Mouse (Mus musculus): Measurements from ENCODE around the gene 2310022B05Rik. TPM values are rescaled to one million over a fixed set of nuclear protein-coding genes. Genes with fewer than 3 reads are reported as not detected.

Gene 2310022B05Rik
- total and polyA plus RNA-seq, 2 experiments from 2014 or later, result 31.4 to 87.6 TPM

DNA sequence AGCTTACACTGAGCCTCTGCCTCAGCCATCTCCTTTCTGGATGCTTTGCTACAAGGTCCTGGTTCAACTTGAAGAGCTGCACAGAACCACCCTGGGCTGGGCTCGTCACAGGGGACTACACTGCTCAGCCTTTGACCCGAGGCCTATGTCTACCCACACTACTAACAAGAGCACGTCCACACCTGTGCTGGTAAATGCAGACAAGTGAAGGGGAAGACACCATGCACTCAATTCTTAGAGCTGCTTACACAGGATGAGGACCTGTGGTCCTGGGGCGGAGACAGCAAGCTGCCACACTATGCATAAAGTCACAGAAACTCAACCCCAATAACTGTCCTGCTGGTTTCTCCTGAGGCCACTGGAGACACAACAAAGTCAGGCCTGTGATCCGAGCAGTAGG is 37.1 kb upstream of the 2310022B05Rik start:
- H3K36me3 ChIP-seq (ENCODE audit: insufficient read depth, low read length), result peaks cover 50% of the 10 kb centered on the region

DNA sequence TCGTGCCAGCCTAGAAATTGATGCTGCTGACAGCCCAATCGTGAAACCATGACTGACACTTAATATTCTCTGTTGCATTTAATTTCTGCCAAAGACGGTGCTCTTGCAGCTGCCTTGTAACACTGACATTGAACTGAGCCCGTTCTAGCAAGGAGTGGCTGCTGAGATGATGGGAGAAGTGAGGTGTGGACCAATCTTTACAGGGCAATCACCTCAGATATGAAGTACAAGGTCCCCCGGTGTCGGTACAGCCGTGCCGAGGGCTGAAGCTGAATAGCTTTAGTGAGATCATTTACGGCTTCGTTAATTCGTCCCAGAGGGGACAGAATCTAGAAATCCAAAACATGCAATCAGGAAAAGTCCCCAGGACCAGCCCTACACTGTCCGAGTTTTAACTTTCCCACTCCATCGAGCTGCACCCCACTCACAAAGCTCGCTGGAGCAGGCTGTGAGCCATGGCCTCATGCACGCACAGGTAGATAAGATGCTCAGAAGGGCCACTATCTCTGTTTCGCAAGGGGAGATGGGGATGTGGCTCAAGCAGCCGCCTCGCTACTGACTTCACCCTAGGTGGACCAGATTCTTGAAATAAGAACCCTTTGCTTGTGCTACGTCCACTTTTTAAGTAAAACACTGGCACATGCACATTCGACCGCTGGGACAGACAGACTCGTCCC is 32.4 kb upstream of the 2310022B05Rik start:
- Histone ChIP-seq H3K9me3 (ENCODE audit: low read length) (no peaks in the 10 kb centered on the region), H3K36me3 (ENCODE audit: insufficient read depth, low read length) (peaks cover 50% of the 10 kb centered on the region), H3K4me3 (ENCODE audit: low read depth, low read length) (no peak overlapping the region), H3K9ac (replicated peaks; ENCODE audit: low read length, poor library complexity, severe bottlenecking) (no peak overlapping the region), H3K27me3 (ENCODE audit: insufficient read depth, low read length) (no peaks in the 10 kb centered on the region), H3K4me1 (ENCODE audit: insufficient read depth, low read length) (no peaks in the 10 kb centered on the region), H3K27ac (ENCODE audit: low read depth, low read length) (no peak overlapping the region), H3K4me2 (ENCODE audit: low read depth, low read length, poor library complexity, severe bottlenecking) (no peak overlapping the region)
- WGBS, result 96% methylated on average over 22 of the region's 22 CpGs
- ATAC-seq (ENCODE audit: low FRiP score) (no peak), DNase-seq (ENCODE audit: low spot score) (no peak)
- no peak for TF ChIP-seq CTCF (IDR thresholded peaks at IDR 0.05)

More for the DNA sequence above, 37.1 kb upstream of the 2310022B05Rik start:
- DNase-seq (ENCODE audit: low spot score) (no peak), ATAC-seq (ENCODE audit: low FRiP score) (no peak)
- Histone ChIP-seq H3K27ac (ENCODE audit: low read depth, low read length) (no peak overlapping the region), H3K4me2 (ENCODE audit: low read depth, low read length, poor library complexity, severe bottlenecking) (no peak overlapping the region), H3K9ac (replicated peaks; ENCODE audit: low read length, poor library complexity, severe bottlenecking) (no peak overlapping the region), H3K4me3 (ENCODE audit: low read depth, low read length) (no peak overlapping the region), H3K9me3 (ENCODE audit: low read length) (no peaks in the 10 kb centered on the region), H3K27me3 (ENCODE audit: insufficient read depth, low read length) (no peaks in the 10 kb centered on the region), H3K4me1 (ENCODE audit: insufficient read depth, low read length) (no peaks in the 10 kb centered on the region)
- no peak for TF ChIP-seq CTCF (IDR thresholded peaks at IDR 0.05)
- 86% methylated on average over 5 of the region's 5 CpGs for WGBS

DNA sequence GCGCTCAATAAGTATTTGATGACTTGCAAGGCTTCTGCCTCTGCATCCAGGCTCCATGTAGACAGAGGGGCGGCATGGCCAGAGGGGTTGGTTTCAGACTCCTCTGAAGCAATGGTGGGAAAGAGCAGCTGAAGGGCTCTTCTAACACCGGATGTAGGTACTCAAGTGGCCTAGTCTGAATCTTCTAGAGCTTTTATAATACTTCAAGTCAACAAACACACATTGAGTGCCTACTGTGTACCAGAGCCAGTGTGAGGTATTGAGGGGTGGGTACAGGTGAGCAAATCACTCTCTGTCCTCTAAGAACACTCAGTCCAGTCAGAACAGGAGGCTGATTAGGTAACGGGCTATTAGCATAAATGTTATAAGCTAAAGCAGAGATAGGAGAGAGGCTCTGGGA is 28.5 kb upstream of the 2310022B05Rik start:
- ATAC-seq (ENCODE audit: low FRiP score) (no peak), DNase-seq (ENCODE audit: low spot score) (no peak)
- H3K27me3 ChIP-seq (ENCODE audit: insufficient read depth, low read length), result no peaks in the 10 kb centered on the region
- no peak overlapping the region for H3K9ac ChIP-seq (replicated peaks; ENCODE audit: low read length, poor library complexity, severe bottlenecking)
- TF ChIP-seq CTCF (IDR thresholded peaks at IDR 0.05), result no peak
- H3K9me3 ChIP-seq (ENCODE audit: low read length), result no peaks in the 10 kb centered on the region
- H3K27ac ChIP-seq (ENCODE audit: low read depth, low read length), result no peak overlapping the region
- no peak overlapping the region for H3K4me2 ChIP-seq (ENCODE audit: low read depth, low read length, poor library complexity, severe bottlenecking)
- no peaks in the 10 kb centered on the region for H3K4me1 ChIP-seq (ENCODE audit: insufficient read depth, low read length)
- H3K4me3 ChIP-seq (ENCODE audit: low read depth, low read length), result no peak overlapping the region
- 97% methylated on average over 4 of the region's 4 CpGs for WGBS
- peaks cover 50% of the 10 kb centered on the region for H3K36me3 ChIP-seq (ENCODE audit: insufficient read depth, low read length)

DNA sequence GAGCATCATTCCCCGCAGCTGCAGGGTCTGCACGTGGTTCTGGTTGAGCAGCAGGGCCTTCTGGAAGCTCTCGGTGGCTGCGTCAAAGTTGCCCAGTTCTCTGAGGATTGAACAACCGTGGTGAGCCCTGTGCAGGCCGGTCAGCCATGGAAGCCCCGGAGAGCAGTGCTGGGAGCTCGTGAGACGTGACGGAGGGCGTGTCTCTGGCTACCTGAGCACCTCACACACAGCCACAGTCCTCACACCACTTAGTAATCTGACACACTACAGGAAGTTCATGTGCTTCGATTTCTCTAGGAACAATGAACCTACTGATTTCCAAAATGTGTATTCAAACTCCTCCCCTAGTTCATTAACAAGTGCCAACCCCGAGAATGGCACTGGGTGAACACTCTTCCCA is 25.7 kb upstream of the 2310022B05Rik start:
- ATAC-seq (ENCODE audit: low FRiP score), result no peak
- WGBS, result 94% methylated on average over 13 of the region's 13 CpGs
- no peak overlapping the region for H3K4me3 ChIP-seq (ENCODE audit: low read depth, low read length)
- H3K36me3 ChIP-seq (ENCODE audit: insufficient read depth, low read length), result peaks cover 36% of the 10 kb centered on the region
- TF ChIP-seq CTCF (IDR thresholded peaks at IDR 0.05), result no peak
- no peak overlapping the region for H3K4me2 ChIP-seq (ENCODE audit: low read depth, low read length, poor library complexity, severe bottlenecking)
- no peak overlapping the region for H3K9ac ChIP-seq (replicated peaks; ENCODE audit: low read length, poor library complexity, severe bottlenecking)
- H3K27me3 ChIP-seq (ENCODE audit: insufficient read depth, low read length), result no peaks in the 10 kb centered on the region
- no peak overlapping the region for H3K27ac ChIP-seq (ENCODE audit: low read depth, low read length)
- H3K9me3 ChIP-seq (ENCODE audit: low read length), result no peaks in the 10 kb centered on the region
- no peaks in the 10 kb centered on the region for H3K4me1 ChIP-seq (ENCODE audit: insufficient read depth, low read length)
- no peak for DNase-seq (ENCODE audit: low spot score)

DNA sequence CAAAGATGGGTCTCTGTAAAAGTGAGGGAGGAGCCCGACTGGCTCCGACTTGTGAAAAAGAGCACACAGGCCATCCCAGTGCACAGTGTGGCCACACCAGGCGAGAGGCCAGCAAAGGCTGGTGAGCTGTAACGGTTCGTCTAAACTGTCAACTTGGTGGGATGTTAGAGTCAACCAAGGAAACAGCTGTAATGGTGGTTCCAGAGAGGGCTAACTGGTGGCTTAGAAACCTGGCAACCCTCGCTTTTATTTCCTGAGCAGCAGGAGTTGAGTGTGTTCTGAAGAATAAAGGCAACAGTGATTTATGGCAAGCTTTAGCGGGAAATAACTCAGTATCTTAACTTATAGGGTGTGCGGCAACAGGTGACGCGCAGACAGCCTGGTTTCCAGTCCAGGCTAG is 19.0 kb upstream of the 2310022B05Rik start:
- no peak for DNase-seq (ENCODE audit: low spot score)
- Histone ChIP-seq H3K4me2 (ENCODE audit: low read depth, low read length, poor library complexity, severe bottlenecking) (no peak overlapping the region), H3K36me3 (ENCODE audit: insufficient read depth, low read length) (peaks cover 46% of the 10 kb centered on the region), H3K4me3 (ENCODE audit: low read depth, low read length) (no peak overlapping the region), H3K27ac (ENCODE audit: low read depth, low read length) (no peak overlapping the region), H3K4me1 (ENCODE audit: insufficient read depth, low read length) (0 out of 2 replicates have a peak, but pooled peaks cover 1% of the 10 kb centered on the region), H3K9me3 (ENCODE audit: low read length) (no peaks in the 10 kb centered on the region), H3K9ac (replicated peaks; ENCODE audit: low read length, poor library complexity, severe bottlenecking) (no peak overlapping the region), H3K27me3 (ENCODE audit: insufficient read depth, low read length) (no peaks in the 10 kb centered on the region)
- no peak for ATAC-seq (ENCODE audit: low FRiP score)
- no peak for TF ChIP-seq CTCF (IDR thresholded peaks at IDR 0.05)
- 67% methylated on average over 10 of the region's 10 CpGs for WGBS

DNA sequence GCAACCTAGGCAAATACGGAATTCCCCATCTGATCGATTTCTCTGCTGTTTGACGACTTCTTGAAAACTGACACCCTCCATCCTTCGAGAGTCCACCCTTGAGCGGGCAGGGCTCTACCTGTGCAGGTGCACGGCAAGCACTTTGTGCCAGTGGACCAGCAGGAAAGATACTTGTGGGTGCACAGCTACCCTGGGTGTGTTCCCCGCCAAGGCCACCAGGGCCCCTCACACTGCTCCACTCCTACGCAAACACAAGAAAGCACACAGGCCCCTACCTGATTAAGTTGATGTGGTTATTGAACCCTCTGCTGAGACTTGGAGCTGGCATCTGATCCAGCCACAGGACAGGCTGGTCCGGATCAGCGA is 18.6 kb upstream of the 2310022B05Rik start:
- no peaks in the 10 kb centered on the region for H3K9me3 ChIP-seq (ENCODE audit: low read length)
- H3K4me3 ChIP-seq (ENCODE audit: low read depth, low read length), result no peak overlapping the region
- no peak for DNase-seq (ENCODE audit: low spot score)
- no peaks in the 10 kb centered on the region for H3K27me3 ChIP-seq (ENCODE audit: insufficient read depth, low read length)
- H3K9ac ChIP-seq (replicated peaks; ENCODE audit: low read length, poor library complexity, severe bottlenecking), result no peak overlapping the region
- no peak for ATAC-seq (ENCODE audit: low FRiP score)
- H3K27ac ChIP-seq (ENCODE audit: low read depth, low read length), result no peak overlapping the region
- TF ChIP-seq CTCF (IDR thresholded peaks at IDR 0.05), result peak; percentile 11; the same call in 1 of the 2 replicates
- no peak overlapping the region for H3K4me2 ChIP-seq (ENCODE audit: low read depth, low read length, poor library complexity, severe bottlenecking)
- 0 out of 2 replicates have a peak, but pooled peaks cover 3% of the 10 kb centered on the region for H3K4me1 ChIP-seq (ENCODE audit: insufficient read depth, low read length)
- peaks cover 44% of the 10 kb centered on the region for H3K36me3 ChIP-seq (ENCODE audit: insufficient read depth, low read length)
- WGBS, result 47% methylated on average over 10 of the region's 10 CpGs
